Mouse (Mus musculus): ENCODE measurements at regions not wholly inside any gene's neighbourhood (a gene's known extent, or its start where the extent isn't known, plus 50 kb on each side); places are given as distances from the start of the nearest gene placed in this dataset.

DNA sequence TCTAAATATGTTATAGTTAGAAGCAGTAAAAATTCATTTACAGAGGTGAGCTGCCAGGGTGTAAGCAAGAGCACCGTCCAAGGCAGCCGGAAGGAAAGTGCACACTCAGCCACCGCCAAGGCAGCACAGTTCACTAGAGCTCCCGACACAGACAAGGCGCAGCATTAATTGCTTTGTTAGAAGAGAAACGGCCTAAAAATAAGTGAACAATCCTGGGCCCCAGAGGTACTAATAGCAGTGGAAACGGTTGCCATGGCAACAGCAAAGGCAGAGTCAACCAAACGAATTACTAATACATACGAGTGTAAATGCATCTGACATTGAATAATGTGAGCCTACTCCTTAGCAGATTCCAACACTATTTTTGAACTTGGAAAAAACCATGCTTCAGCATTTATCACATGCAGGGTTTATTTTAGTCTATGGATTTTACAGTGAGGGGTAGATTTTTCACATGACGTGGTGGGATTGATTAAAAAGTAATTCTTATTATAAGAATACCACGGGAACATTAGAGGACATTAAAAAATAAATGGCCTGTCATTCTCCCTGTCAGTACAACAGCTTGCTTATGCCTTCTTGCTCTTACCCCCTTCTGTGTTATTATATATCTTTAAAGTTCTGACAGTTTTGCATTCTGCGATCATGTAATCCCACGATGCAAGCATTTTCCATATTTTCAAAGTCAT lies 62.5 kb downstream of the Cavin4 start:
- DNase-seq (ENCODE audit: low spot score in 2 of 2) = peak; percentile 29 to 77

- no peak for DNase-seq (ENCODE audit: low spot score in 2 of 2)
Observed at GRCm38 (mm10) chr4:48726349-48726835, 63.1 kb downstream of the Cavin4 start.

- DNase-seq (ENCODE audit: low spot score in 2 of 2) = no peak
Observed at GRCm38 (mm10) chr4:48734854-48735564, 71.7 kb downstream of the Cavin4 start.

- no peak for DNase-seq (ENCODE audit: low spot score in 2 of 2)
Observed at GRCm38 (mm10) chr4:48746237-48746636, 82.9 kb downstream of the Cavin4 start.

GRCm38 (mm10) chr4:48749566-48749965 lies 86.3 kb downstream of the Cavin4 start:
- no peak for DNase-seq (ENCODE audit: low spot score in 2 of 2)

DNA sequence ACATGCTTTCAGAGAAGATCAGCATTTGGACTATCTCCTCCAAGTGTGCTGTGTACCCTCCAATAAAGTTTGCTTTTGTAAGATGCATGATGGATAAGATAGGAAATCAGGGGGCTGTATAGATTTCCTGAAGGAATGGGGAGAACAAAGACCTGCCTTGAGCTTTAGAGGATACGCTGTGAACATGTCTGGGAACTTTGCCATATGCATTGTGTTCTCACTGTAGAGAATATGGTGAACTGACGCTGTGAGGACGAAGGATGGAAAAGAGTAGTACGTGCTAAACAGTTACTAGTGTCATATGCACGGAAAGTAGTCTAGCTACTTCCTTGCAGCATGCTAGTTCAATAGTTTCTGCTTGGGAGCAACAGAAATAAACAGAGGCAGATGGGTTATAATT lies 86.8 kb downstream of the Cavin4 start:
- no peak for DNase-seq (ENCODE audit: low spot score in 2 of 2)

DNA sequence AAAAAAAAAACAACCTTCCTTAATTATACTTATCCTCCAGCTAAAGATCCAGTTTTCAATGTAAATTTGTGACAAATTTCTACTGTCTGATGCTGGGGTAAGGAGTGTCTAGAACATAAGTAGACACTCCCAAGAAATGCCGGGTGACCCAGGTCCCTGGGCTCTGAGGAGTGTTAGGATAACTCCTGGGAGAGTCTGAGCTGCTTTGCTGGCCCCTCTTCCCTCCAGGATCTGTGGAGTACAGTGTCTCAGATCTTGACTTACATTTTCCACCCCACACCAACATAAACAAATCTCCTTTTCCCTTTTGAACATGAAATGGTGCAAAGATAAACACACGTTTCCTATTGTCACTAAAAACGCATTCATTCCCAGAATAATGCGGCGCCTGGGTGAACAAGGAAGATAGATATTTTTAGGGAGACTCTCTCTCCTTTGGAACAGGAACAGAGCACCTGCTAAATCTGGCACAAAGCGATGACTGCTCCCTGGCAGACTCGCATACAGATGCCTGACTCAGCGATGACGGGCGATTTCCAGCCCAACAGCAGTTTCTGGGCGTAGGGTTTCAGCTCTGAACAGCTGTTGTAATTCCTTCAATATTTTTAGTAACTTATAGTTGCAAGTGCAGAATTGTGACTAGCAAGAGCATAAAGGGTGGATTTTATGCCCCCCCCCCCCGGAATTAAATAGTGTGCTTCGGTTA lies 91.3 kb downstream of the Cavin4 start:
- peak; percentile 48 to 70 for DNase-seq (ENCODE audit: low spot score in 2 of 2)

DNA sequence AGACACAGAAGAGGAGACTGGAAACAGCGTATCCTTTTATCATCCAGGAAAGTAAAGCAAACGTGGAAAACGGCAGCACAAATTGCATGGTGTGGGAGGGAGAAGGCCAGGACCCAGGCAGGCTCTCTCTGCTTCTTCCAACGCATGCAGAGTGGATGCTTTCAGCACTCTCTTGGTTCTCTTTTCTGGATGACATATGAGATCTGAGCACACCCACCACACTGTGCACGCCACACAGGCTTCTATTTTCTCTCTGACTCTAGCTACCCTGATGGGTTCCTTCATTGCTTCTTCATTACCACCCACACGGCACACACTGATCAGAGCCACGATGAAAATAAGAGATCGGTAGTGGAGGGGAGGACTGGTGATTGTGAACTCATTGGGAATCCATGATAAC lies 97.3 kb downstream of the Cavin4 start:
- no peak for DNase-seq (ENCODE audit: low spot score in 2 of 2)

DNA sequence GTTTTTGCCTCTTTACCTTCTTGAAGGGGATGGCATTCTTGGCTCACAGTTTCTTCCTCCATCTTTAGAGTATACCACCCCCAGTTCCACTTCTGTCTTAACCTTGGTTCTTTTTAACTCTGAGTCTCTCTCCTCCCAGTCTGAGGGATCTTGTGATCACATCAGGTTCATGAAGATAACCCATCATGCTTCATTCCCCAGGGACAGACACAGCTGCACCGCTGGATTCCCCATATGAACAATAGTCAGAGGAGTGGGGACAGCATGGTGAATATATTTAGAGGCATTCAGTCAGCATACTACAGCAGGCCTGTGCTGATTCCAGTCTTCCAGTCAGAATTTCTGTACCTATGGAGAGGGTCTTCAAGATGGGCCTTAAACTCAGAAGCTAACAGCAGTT lies 103.1 kb downstream of the Cavin4 start:
- DNase-seq (ENCODE audit: low spot score in 2 of 2) = no peak

GRCm38 (mm10) chr4:48770403-48770953 lies 107.2 kb downstream of the Cavin4 start:
- no peak for DNase-seq (ENCODE audit: low spot score in 2 of 2)

DNA sequence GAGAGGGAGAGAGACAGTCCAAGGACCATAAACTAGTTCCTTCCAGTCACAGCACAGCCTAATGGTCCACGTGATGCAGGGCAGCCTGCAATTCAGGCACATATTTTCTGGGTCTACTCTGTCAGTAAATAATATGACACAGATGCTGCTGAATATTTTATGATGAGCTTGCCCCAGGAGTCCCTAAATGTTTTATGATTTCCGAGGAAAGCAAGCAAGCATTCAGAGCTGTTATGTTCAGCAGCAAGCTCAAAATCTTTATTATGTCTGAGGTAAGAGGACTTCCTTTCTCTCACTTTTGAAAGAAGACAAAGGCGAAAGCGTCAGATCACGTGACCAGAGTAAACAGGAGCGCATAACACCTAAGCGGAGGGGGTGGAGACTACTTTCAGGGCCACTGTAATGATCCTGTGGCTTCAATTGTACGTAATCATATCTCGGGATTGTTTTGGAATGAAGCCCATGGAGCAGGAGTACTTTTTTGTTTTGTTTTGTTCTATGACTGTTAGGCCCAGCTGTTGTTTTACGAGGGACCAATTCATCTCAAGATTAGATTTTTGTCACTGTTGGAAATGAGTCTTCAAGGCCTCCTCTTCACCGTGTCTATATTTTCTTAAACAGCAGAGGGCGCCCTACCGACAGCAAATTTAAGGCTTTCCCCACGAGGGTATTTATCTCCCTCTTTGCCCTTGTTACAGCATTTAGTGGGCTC lies 107.8 kb downstream of the Cavin4 start:
- peak; percentile 52 to 73 for DNase-seq (ENCODE audit: low spot score in 2 of 2)

GRCm38 (mm10) chr4:48771836-48772235 lies 108.5 kb downstream of the Cavin4 start:
- DNase-seq (ENCODE audit: low spot score in 2 of 2) = peak in 1 of 2 experiments; percentile 16

GRCm38 (mm10) chr4:48779202-48779905 lies 116.0 kb downstream of the Cavin4 start:
- peak; percentile 76 to 78 for DNase-seq (ENCODE audit: low spot score in 2 of 2)

DNA sequence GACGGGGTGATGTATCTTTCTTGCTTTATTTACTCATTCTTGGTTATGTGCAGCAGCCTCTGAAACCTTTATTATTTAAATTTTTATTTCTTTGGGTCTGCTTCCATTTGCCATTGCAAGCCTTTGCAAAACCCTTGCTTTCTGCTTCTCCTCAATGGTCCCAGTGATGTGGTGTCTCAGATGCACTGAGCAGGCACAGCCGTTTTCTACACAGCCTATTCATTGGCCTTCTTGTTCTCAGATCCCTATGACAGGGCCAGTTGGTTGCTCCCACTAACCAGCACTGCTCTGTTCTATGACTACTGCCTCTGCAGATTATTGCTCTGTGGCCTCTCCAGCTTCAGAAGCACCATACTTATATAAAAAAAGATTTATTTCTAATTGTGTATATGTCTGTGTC lies 116.6 kb downstream of the Cavin4 start:
- DNase-seq (ENCODE audit: low spot score in 2 of 2) = no peak

- no peak for DNase-seq (ENCODE audit: low spot score in 2 of 2)
Observed at GRCm38 (mm10) chr4:48781099-48781498, 117.8 kb downstream of the Cavin4 start.

DNA sequence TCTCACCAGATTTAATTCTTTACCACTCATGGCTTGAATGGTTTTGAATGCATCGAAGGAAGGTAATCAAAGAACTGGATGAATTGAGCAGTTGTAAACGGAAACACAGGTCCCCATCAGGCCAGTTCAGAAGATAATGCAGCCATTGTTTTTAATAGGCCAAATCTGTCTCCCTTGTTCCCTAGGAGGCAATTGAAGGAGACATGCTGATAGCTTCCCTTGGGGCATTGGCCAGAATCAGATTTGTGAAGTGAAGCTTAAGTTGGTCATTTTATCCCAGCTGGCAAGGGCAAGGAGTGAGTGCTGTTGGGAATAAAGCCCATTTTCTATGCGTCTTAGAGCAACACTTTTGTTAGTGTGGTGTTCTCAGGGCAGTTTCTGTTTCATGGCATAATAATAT lies 119.4 kb downstream of the Cavin4 start:
- no peak for DNase-seq (ENCODE audit: low spot score in 2 of 2)

DNA sequence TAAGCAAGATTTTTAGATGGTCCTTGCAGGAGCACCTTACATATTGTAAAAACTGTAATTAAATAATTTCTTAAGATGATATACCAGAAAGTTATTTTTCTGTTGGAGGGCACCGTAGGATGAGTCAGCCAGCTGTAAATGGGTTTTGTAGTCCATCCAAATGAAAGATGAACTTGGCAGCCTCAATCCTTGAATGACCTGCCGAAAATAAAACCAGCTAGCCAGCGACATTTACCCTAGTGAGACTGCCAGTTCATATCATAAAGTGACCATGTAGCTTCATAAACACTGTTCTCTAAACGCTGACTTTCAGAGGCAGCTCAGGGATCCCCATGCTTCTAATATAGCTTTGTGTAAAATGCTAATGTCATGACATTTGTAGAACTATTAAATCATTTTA lies 127.8 kb downstream of the Cavin4 start:
- no peak for DNase-seq (ENCODE audit: low spot score in 2 of 2)

- no peak for DNase-seq (ENCODE audit: low spot score in 2 of 2)
Observed at GRCm38 (mm10) chr4:48803777-48804176, 140.5 kb downstream of the Cavin4 start.

GRCm38 (mm10) chr4:48808571-48808970 lies 145.3 kb downstream of the Cavin4 start:
- no peak for DNase-seq (ENCODE audit: low spot score in 2 of 2)

- DNase-seq (ENCODE audit: low spot score in 2 of 2) = no peak
Observed at GRCm38 (mm10) chr4:48833718-48834117, 170.4 kb downstream of the Cavin4 start.

All from layer of hippocampus, postnatal 14 days (tissue).